Mouse (Mus musculus) MEL (cell line): ENCODE measurements around the gene Gpr173. TPM values are rescaled to one million over a fixed set of nuclear protein-coding genes. Genes with fewer than 3 reads are reported as not detected.

ENCODE experiments used
- DNase-seq: peaks from one replicate; pipeline ENCODE4 v3.0.0; 2011; ENCODE audit warnings: low read depth, low spot score
- H3K27ac ChIP-seq: 2 replicates; pipeline ENCODE4 v1.5.1; 2012; ENCODE audit warnings: low read depth, mild to moderate bottlenecking, control low read depth, low read length, moderate library complexity; ENCODE audit not compliant: control insufficient read depth
- H3K27me3 ChIP-seq, 2 experiments: fragments of 150-350 bp in 1 of 2; sonication (generic) in 1 of 2; 2 replicates each; pipeline ENCODE4 v1.6.1; 2012; ENCODE audit warnings: low read length in 2 of 2, mild to moderate bottlenecking in 2 of 2, improper control_type of control experiment in 1 of 2, moderate library complexity in 1 of 2; ENCODE audit not compliant: insufficient read depth in 2 of 2, control insufficient read depth in 1 of 2
- H3K36me3 ChIP-seq, 2 experiments: 2 replicates each; pipeline ENCODE4 v1.6.1; 2012 to 2014; ENCODE audit warnings: low read length in 2 of 2, improper control_type of control experiment in 1 of 2, inconsistent platforms in 1 of 2, mild to moderate bottlenecking in 1 of 2; ENCODE audit not compliant: insufficient read depth in 2 of 2, control insufficient read depth in 1 of 2
- H3K4me1 ChIP-seq, 2 experiments: fragments of 150-350 bp in 1 of 2; sonication (generic) in 1 of 2; 2 replicates each; pipeline ENCODE4 v1.6.1; 2012; ENCODE audit warnings: low read length in 2 of 2, improper control_type of control experiment in 1 of 2, mild to moderate bottlenecking in 1 of 2; ENCODE audit not compliant: insufficient read depth in 2 of 2, control insufficient read depth in 1 of 2
- H3K4me3 ChIP-seq, 2 experiments: fragments of 150-350 bp in 1 of 2; sonication (generic) in 1 of 2; 2 replicates each; pipeline ENCODE4 v1.5.1; 2012; ENCODE audit warnings: low read depth in 2 of 2, low read length in 2 of 2, mild to moderate bottlenecking in 2 of 2, moderate library complexity in 2 of 2, control low read depth in 1 of 2, improper control_type of control experiment in 1 of 2; ENCODE audit not compliant: control insufficient read depth in 1 of 2, insufficient read depth in 1 of 2
- H3K79me2 ChIP-seq: 2 replicates; pipeline ENCODE4 v1.6.1; 2012; ENCODE audit warnings: mild to moderate bottlenecking, low read length, moderate library complexity; ENCODE audit not compliant: control insufficient read depth, poor library complexity, insufficient read depth
- H3K9ac ChIP-seq: 2 replicates; pipeline ENCODE4 v1.6.1; 2012; ENCODE audit warnings: low read depth, mild to moderate bottlenecking, control low read depth, low read length, moderate library complexity; ENCODE audit not compliant: control insufficient read depth, poor library complexity, severe bottlenecking
- H3K9me3 ChIP-seq: fragments of 150-350 bp; sonication (generic); replicated peaks from 2 replicates; pipeline ENCODE4 v1.6.1; 2012; ENCODE audit warnings: mild to moderate bottlenecking, low read length, improper control_type of control experiment, moderate library complexity; ENCODE audit not compliant: insufficient read depth
- CHD1 ChIP-seq: IDR thresholded peaks from 2 replicates; pipeline ENCODE4 v1.6.1; 2012; ENCODE audit warnings: low read depth, mild to moderate bottlenecking, inconsistent platforms, low read length, improper control_type of control experiment
- CHD2 ChIP-seq: IDR thresholded peaks from 2 replicates; pipeline ENCODE4 v1.6.1; 2011; ENCODE audit warnings: low read length, improper control_type of control experiment
- ELF1 ChIP-seq: IDR thresholded peaks from 2 replicates; pipeline ENCODE4 v1.6.1; 2014; ENCODE audit warnings: low read depth, mild to moderate bottlenecking, inconsistent platforms, low read length, improper control_type of control experiment, moderate library complexity
- EP300 ChIP-seq, 2 experiments: IDR thresholded peaks; 2 replicates each; pipeline ENCODE4 v1.6.1; 2011; ENCODE audit warnings: improper control_type of control experiment in 2 of 2, low read length in 2 of 2, low read depth in 1 of 2, mild to moderate bottlenecking in 1 of 2
- GABPA ChIP-seq: IDR thresholded peaks from 2 replicates; pipeline ENCODE4 v1.6.1; 2012; ENCODE audit warnings: low read depth, mild to moderate bottlenecking, inconsistent platforms, low read length, improper control_type of control experiment, moderate library complexity
- GATA1 ChIP-seq: IDR thresholded peaks from 2 replicates; pipeline ENCODE4 v1.6.1; 2011; ENCODE audit warnings: low read depth, low read length, improper control_type of control experiment
- HCFC1 ChIP-seq: IDR thresholded peaks from 2 replicates; pipeline ENCODE4 v1.6.1; 2012; ENCODE audit warnings: low read depth, mild to moderate bottlenecking, inconsistent platforms, low read length, improper control_type of control experiment, moderate library complexity
- KAT2A ChIP-seq: conservative IDR thresholded peaks from 2 replicates; pipeline ENCODE4 v1.6.1; 2012; ENCODE audit warnings: low read depth, low read length, improper control_type of control experiment, inconsistent platforms
- MYB ChIP-seq: IDR thresholded peaks from 2 replicates; pipeline ENCODE4 v1.6.1; 2011; ENCODE audit warnings: mild to moderate bottlenecking, low read depth, low read length, improper control_type of control experiment
- MYC ChIP-seq: IDR thresholded peaks from 2 replicates; pipeline ENCODE4 v1.6.1; 2011; ENCODE audit warnings: low read depth, mild to moderate bottlenecking, low read length, improper control_type of control experiment, moderate library complexity
- POLR2AphosphoS2 ChIP-seq: IDR thresholded peaks from 2 replicates; pipeline ENCODE4 v1.6.1; 2011; ENCODE audit warnings: low read length, improper control_type of control experiment
- POLR2AphosphoS5 ChIP-seq: IDR thresholded peaks from 2 replicates; pipeline ENCODE4 v1.6.1; 2012; ENCODE audit warnings: low read depth, borderline replicate concordance, mild to moderate bottlenecking, inconsistent platforms, low read length, moderate library complexity, mixed read lengths
- RAD21 ChIP-seq: IDR thresholded peaks from 2 replicates; pipeline ENCODE4 v1.6.1; 2011; ENCODE audit warnings: mild to moderate bottlenecking, low read depth, low read length, improper control_type of control experiment
- RCOR1 ChIP-seq: IDR thresholded peaks from 2 replicates; pipeline ENCODE4 v1.6.1; 2012; ENCODE audit warnings: low read depth, mild to moderate bottlenecking, inconsistent platforms, low read length, improper control_type of control experiment
- SMC3 ChIP-seq: IDR thresholded peaks from 2 replicates; pipeline ENCODE4 v1.6.1; 2011; ENCODE audit warnings: low read depth, low read length, improper control_type of control experiment
- TAL1 ChIP-seq: IDR thresholded peaks from 2 replicates; pipeline ENCODE4 v1.6.1; 2012; ENCODE audit warnings: mild to moderate bottlenecking, inconsistent platforms, low read length, moderate library complexity, mixed read lengths
- TBP ChIP-seq: IDR thresholded peaks from 2 replicates; pipeline ENCODE4 v1.8.0; 2011; ENCODE audit warnings: low read depth, low read length, improper control_type of control experiment
- TCF12 ChIP-seq: IDR thresholded peaks from 2 replicates; pipeline ENCODE4 v1.6.1; 2014; ENCODE audit warnings: low read depth, mild to moderate bottlenecking, inconsistent platforms, low read length, improper control_type of control experiment, moderate library complexity
- UBTF ChIP-seq: IDR thresholded peaks from 2 replicates; pipeline ENCODE4 v1.6.1; 2012; ENCODE audit warnings: low read depth, mild to moderate bottlenecking, inconsistent platforms, low read length, improper control_type of control experiment, moderate library complexity, borderline replicate concordance; ENCODE audit not compliant: insufficient read depth
- ZKSCAN1 ChIP-seq: IDR thresholded peaks from 2 replicates; pipeline ENCODE4 v1.6.1; 2012; ENCODE audit warnings: low read depth, mild to moderate bottlenecking, inconsistent platforms, low read length, improper control_type of control experiment, moderate library complexity
- polyA plus RNA-seq, 2 experiments: library from polyadenylated mRNA; stranded (reverse) in 1 of 2; unstranded in 1 of 2; fragments of >175 nt in 1 of 2; fragments of >200 nt in 1 of 2; gene quantifications; 2 replicates each; pipeline versions ENCODE4 v1.2.1 to v1.2.4; 2012; ENCODE audit warnings: low replicate concordance in 2 of 2, low read depth in 1 of 2; ENCODE audit not compliant: insufficient read length in 2 of 2, insufficient read depth in 1 of 2, missing spikeins in 1 of 2
- total RNA-seq: library from RNA; depleted of rRNA; stranded (reverse); fragments of 300-350 nt; gene quantifications from 2 replicates; pipeline ENCODE4 v1.2.3, GENCODE M21; 2012; rRNA removed

Gpr173 gene
- total and polyA plus RNA-seq, 3 experiments = not detected

DNA sequence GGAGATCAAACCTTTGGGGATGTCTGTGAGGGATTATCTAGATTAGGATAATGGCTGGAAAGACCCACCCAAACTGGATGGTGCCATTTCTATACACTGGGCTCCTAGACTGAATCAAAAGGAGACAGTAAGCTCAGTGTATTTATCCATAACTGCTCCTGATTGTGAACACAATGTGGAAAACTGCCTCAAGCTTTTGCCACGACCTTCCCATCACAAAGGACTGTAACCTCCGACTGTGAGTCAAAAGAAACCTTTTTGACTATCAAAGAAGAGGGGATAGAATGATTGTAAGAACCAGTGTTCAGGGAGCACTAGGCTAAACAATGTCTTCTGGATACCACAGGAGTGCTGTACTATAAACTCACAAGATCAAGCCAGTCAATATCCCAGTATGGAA is 62.3 kb downstream of the Gpr173 start:
- DNase-seq = no peak
- peaks cover 0 to 20% of the 10 kb centered on the region in 2 experiments; a peak in 2 of 4 replicates for H3K36me3 ChIP-seq
- H3K4me3 ChIP-seq = no peak overlapping the region
- TF ChIP-seq SMC3 = no peak
- no peak for TF ChIP-seq ZKSCAN1
- TF ChIP-seq MYB = no peak
- TF ChIP-seq GABPA = no peak
- TF ChIP-seq TBP = no peak
- no peak for TF ChIP-seq EP300 (IDR thresholded peaks at IDR 0.05; ENCODE audit: low read depth in 1 of 2, low read length in 2 of 2)
- TF ChIP-seq RAD21 = no peak
- TF ChIP-seq TCF12 = no peak
- no peak for TF ChIP-seq GATA1
- TF ChIP-seq RCOR1 = no peak
- no peak for TF ChIP-seq POLR2AphosphoS5
- TF ChIP-seq ELF1 = no peak
- no peak for TF ChIP-seq KAT2A
- no peak for TF ChIP-seq POLR2AphosphoS2
- TF ChIP-seq MYC = no peak
- TF ChIP-seq HCFC1 = no peak
- TF ChIP-seq UBTF = no peak
- TF ChIP-seq TAL1 = no peak
- no peak for TF ChIP-seq CHD1
- TF ChIP-seq CHD2 = no peak
- TF ChIP-seq, all 39 proteins: peak for 0
- Histone ChIP-seq H3K9me3 (no peaks in the 10 kb centered on the region), H3K27ac (no peak overlapping the region), H3K4me1 (peaks cover 0 to 8% of the 10 kb centered on the region in 2 experiments; a peak in 3 of 4 replicates), H3K79me2 (no peaks in the 10 kb centered on the region), H3K27me3 (no peaks in the 10 kb centered on the region), H3K9ac (no peak overlapping the region)

Other genes starting within 250 kb of the Gpr173 start
- 0.19 and 0.39 TPM in 2 replicates for gene Iqsec2, start 224.4 kb downstream of the Gpr173 start, total RNA-seq
- gene Iqsec2, start 224.4 kb downstream of the Gpr173 start, polyA plus RNA-seq = 1 to 10 TPM in 1 of 2 experiments, not detected in 1; 1.7 TPM
- gene Kdm5c, start 135.7 kb downstream of the Gpr173 start, total RNA-seq = 102 and 107 TPM in 2 replicates
- 100 to 1,000 TPM; 127 to 158 TPM for gene Kdm5c, start 135.7 kb downstream of the Gpr173 start, polyA plus RNA-seq
- gene Kantr, start 41.2 kb downstream of the Gpr173 start, total RNA-seq = 1.6 and 2.8 TPM in 2 replicates
- gene Kantr, start 41.2 kb downstream of the Gpr173 start, polyA plus RNA-seq = 1 to 10 TPM in 1 of 2 experiments, not detected in 1; 3.9 TPM
- 14.9 and 19.8 TPM in 2 replicates for gene Tspyl2, start 26.3 kb downstream of the Gpr173 start, total RNA-seq
- gene Tspyl2, start 26.3 kb downstream of the Gpr173 start, polyA plus RNA-seq = 10 to 100 TPM in 1 of 2 experiments, not detected in 1; 38.1 TPM
- not detected in 2 replicates for gene Cldn34a, start 194.6 kb upstream of the Gpr173 start, total RNA-seq
- not detected for gene Cldn34a, start 194.6 kb upstream of the Gpr173 start, polyA plus RNA-seq